Mouse (Mus musculus): ENCODE measurements around the gene Spag5. TPM values are rescaled to one million over a fixed set of nuclear protein-coding genes. Genes with fewer than 3 reads are reported as not detected.
A peak's percentile ranks its signal among the peaks of the same experiment; 100 is the strongest.
"Not testable (repeated sequence)": the region's sequence is repeated elsewhere in the genome, so short reads cannot be mapped to it uniquely, and the experiment has no call there.

Gene Spag5
- 7.0 and 8.2 TPM in 2 replicates for polyA plus RNA-seq (2015; fragmentation: Nextera tagmentation; extraction: Ambion mirVana)

DNA sequence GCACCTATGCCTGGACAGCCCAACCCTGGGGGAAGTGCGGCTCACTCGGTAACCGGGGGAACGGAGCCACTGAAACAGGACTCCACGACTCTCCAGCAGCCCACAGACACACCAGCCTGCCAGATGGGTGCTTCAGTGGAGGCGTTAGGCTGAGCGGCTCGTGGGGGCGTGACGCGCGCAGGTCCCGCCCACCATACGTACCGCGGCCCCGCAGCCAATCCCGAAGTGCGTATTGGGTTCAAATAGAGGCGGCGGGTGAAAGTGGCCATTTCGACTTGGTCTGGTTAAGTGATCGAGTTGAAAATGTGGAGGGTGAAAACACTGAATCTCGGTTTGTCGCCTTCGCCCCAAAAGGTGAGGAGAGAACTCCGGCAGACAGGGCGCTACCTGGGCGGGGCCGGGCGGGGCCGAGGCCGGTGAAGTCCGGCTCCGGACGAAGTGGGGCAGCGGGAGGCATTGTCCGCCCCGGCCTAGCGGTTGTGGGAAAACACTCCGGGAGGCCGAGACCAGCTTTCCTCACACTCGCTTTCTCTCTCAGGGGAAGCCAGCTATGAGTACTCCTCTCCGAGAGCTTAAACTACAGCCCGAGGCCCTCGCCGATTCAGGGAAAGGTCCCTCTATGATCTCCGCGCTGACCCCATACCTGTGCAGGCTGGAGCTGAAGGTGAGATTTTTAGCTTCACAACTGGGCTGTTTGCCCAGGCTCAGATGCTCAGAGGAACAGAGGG is at the start of gene Spag5:
Gene Spag5 (plus strand): TSS at position 173 of the 728 bp plus-strand sequence.
- Histone ChIP-seq H3K27me3 (no peaks in the 10 kb centered on the region), H3K36me3 (no peaks in the 10 kb centered on the region), H3K9ac (peak within 1 kb of the TSS; percentile 67), H3K4me1 (replicated peaks) (peaks cover 14% of the 10 kb centered on the region), H3K4me2 (peak within 1 kb of the TSS; percentile 99), H3K9me3 (no peaks in the 10 kb centered on the region), H3K27ac (replicated peaks) (peak within 1 kb of the TSS; percentile 68), H3K4me3 (peak within 1 kb of the TSS; percentile 64)
- WGBS: 0% methylated on average over 48 of the region's 49 CpGs
- ATAC-seq (ENCODE audit: low read depth): peak; percentile 100

DNA sequence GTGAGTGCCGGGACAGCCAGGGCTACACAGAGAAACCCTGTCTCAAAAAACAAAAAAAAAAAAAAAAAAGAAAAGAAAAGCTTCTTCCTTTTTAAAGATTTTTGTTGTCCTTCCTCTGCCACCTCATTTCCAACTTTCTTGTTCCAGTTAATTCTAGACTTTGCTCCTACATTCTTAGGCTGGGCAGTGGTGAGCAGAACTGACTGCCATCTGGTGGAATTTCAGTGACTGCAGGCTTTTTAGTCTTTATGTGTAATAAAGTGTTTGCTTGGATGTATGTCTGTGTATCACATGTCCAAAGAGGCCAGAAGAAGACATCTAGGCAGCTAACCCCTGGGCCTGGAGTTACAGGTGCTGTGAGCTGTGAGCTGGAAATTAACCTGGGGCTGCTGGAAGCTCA is 44.7 kb upstream of the Spag5 start:
- H3K4me1 ChIP-seq (replicated peaks): no peaks in the 10 kb centered on the region
- ATAC-seq (ENCODE audit: low read depth): no peak
- no peak overlapping the region for H3K9ac ChIP-seq
- 100% methylated on average over 1 of the region's 1 CpGs for WGBS
- H3K4me2 ChIP-seq: no peak overlapping the region
- no peak overlapping the region for H3K27ac ChIP-seq (replicated peaks)
- no peaks in the 10 kb centered on the region for H3K9me3 ChIP-seq
- H3K4me3 ChIP-seq: no peak overlapping the region
- peaks cover 35% of the 10 kb centered on the region for H3K36me3 ChIP-seq
- H3K27me3 ChIP-seq: peaks cover 18% of the 10 kb centered on the region

DNA sequence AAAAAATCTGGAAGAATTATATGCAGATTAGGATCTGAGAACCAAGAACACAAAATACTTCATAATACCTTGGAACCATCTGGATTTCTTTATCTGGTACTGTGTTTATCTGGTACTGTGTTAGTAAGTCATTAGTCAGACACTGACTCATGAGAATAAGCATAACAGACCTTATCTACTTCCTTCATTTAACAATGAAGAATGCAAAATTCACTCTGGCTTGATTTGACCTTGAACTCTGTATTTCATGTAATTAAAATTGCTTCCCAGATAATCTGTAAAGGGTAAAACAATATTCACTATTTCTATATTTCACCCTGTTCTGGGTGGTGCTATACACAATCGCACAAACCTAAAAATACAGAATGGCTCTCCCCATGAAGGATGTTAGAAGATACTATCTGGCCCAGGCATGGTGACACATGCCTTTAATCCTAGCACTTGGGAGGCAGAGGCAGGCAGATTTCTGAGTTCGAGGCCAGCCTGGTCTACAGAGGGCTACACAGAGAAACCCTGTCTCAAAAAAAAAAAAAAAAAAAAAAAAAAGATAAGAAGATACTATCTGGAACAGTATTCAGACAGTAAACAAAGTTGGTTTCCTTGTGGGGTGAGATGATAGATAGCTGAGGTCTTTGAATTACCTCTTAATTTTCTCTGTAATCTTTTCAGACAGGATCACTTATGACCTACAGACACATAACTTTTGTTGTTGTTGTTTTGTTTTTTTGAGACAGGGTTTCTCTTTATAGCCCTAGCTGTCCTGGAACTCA is 40.7 kb upstream of the Spag5 start:
- H3K27me3 ChIP-seq: peaks cover 18% of the 10 kb centered on the region
- 93% methylated on average over 2 of the region's 2 CpGs for WGBS
- H3K36me3 ChIP-seq: peaks cover 33% of the 10 kb centered on the region
- H3K4me1 ChIP-seq (replicated peaks): peaks cover 18% of the 10 kb centered on the region
- H3K4me3 ChIP-seq: peak overlapping the region; percentile 88
- ATAC-seq (ENCODE audit: low read depth): no peak
- H3K9ac ChIP-seq: no peak overlapping the region
- no peak overlapping the region for H3K27ac ChIP-seq (replicated peaks)
- peak overlapping the region; percentile 78 for H3K4me2 ChIP-seq
- H3K9me3 ChIP-seq: no peaks in the 10 kb centered on the region

GRCm38 (mm10) chr11:78261380-78262352 is 39.7 kb upstream of the Spag5 start, which contains the start of gene 2610507B11Rik:
TSS of gene 2610507B11Rik (plus strand) at chr11:78261752.
- peaks cover 36% of the 10 kb centered on the region for H3K36me3 ChIP-seq
- peak within 1 kb of the TSS; percentile 89 for H3K9ac ChIP-seq
- H3K27me3 ChIP-seq: peaks cover 18% of the 10 kb centered on the region
- peak within 1 kb of the TSS; percentile 88 for H3K4me3 ChIP-seq
- WGBS: under 1% methylated on average over 103 of the region's 115 CpGs
- H3K4me2 ChIP-seq: peak within 1 kb of the TSS; percentile 78
- ATAC-seq (ENCODE audit: low read depth): peak; percentile 97
- H3K4me1 ChIP-seq (replicated peaks): peaks cover 18% of the 10 kb centered on the region
- H3K27ac ChIP-seq (replicated peaks): peak within 1 kb of the TSS; percentile 89
- no peaks in the 10 kb centered on the region for H3K9me3 ChIP-seq

GRCm38 (mm10) chr11:78262550-78262949 is 38.8 kb upstream of the Spag5 start:
- 4% methylated on average over 8 of the region's 8 CpGs for WGBS
- ATAC-seq (ENCODE audit: low read depth): no peak

DNA sequence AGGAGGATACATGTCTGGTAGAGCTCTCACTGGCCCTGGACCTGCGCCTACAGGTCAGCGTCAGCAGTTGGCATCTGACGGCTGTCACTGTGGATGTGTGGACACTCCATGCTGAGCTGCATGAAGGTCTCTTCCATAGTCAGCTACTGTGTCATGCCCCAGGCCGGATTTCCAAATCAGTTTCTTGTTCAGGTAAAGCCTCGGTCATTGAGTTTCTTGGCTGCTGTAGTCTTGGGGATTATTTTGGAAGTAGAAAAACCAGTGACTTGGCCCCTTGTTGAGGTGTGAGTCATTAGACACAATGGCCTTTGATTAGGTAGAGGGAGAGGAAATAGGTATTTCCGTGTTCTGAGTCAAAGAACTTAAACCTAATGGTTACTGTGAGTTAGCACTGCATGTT is 35.8 kb upstream of the Spag5 start:
- Histone ChIP-seq H3K4me1 (replicated peaks) (peaks cover 18% of the 10 kb centered on the region), H3K9ac (no peak overlapping the region), H3K27ac (replicated peaks) (no peak overlapping the region), H3K4me2 (no peak overlapping the region), H3K36me3 (peaks cover 73% of the 10 kb centered on the region), H3K4me3 (no peak overlapping the region), H3K27me3 (peaks cover 2% of the 10 kb centered on the region; the same call in 1 of the 2 replicates), H3K9me3 (no peaks in the 10 kb centered on the region)
- 91% methylated on average over 6 of the region's 6 CpGs for WGBS
- ATAC-seq (ENCODE audit: low read depth): no peak

More at GRCm38 (mm10) chr11:78262550-78262949, 38.8 kb upstream of the Spag5 start:
- peak overlapping the region; percentile 78 for H3K4me2 ChIP-seq
- H3K9me3 ChIP-seq: no peaks in the 10 kb centered on the region
- H3K27me3 ChIP-seq: peaks cover 18% of the 10 kb centered on the region
- H3K9ac ChIP-seq: peak overlapping the region; percentile 89
- peaks cover 45% of the 10 kb centered on the region for H3K36me3 ChIP-seq
- H3K4me3 ChIP-seq: peak overlapping the region; percentile 88
- peaks cover 18% of the 10 kb centered on the region for H3K4me1 ChIP-seq (replicated peaks)
- H3K27ac ChIP-seq (replicated peaks): no peak overlapping the region

DNA sequence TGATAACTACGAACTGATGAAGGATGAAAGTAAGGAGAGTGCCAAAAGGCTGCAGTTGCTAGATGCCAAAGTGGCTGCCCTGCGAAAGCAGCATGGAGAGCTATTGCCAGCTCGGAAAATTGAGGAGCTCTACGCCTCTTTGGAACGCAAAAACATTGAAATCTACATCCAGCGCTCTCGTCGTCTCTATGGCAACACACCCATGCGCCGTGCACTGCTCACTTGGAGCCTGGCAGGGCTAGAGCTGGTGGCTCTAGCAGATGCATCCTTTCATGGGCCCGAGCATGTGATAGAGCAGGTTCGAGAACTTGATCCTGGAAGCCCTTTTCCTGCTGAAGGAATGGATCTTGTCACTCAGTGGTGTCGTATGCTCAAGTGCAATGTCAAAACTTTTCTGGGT is 29.3 kb upstream of the Spag5 start:
- H3K9me3 ChIP-seq: no peaks in the 10 kb centered on the region
- no peak overlapping the region for H3K4me2 ChIP-seq
- H3K36me3 ChIP-seq: peaks cover 96% of the 10 kb centered on the region
- no peak overlapping the region for H3K4me3 ChIP-seq
- no peak overlapping the region for H3K27ac ChIP-seq (replicated peaks)
- H3K9ac ChIP-seq: no peak overlapping the region
- no peak for ATAC-seq (ENCODE audit: low read depth)
- 0 out of 2 replicates have a peak, but pooled peaks cover 5% of the 10 kb centered on the region for H3K4me1 ChIP-seq (replicated peaks)
- 85% methylated on average over 13 of the region's 13 CpGs for WGBS
- H3K27me3 ChIP-seq: no peaks in the 10 kb centered on the region

DNA sequence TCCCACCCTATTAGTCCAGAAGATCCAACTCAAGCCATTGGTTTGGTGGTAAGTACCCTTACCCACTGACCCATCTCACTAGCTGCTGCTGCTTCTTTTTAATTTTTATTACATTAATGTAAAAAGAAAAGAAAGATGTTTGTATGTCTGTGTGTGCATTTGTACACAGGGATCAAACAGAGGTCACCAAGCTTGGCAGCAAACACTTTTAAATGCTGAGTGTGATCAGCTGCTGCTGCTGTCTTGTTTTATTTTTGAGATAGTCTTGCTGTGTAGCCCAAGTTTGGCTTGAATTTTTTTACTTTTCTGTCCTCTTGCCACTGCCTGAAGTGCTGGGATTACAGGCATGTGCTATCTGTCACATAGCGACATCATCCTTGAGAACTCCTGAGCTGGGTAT is 25.7 kb upstream of the Spag5 start:
- Histone ChIP-seq H3K27ac (replicated peaks) (no peak overlapping the region), H3K4me1 (replicated peaks) (0 out of 2 replicates have a peak, but pooled peaks cover 5% of the 10 kb centered on the region), H3K27me3 (no peaks in the 10 kb centered on the region), H3K4me3 (no peak overlapping the region), H3K36me3 (peaks cover 98% of the 10 kb centered on the region), H3K9me3 (no peaks in the 10 kb centered on the region), H3K9ac (no peak overlapping the region), H3K4me2 (no peak overlapping the region)
- no peak for ATAC-seq (ENCODE audit: low read depth)
- 100% methylated on average over 1 of the region's 1 CpGs for WGBS

- H3K4me3 ChIP-seq: not testable (repeated sequence)
- WGBS: 92% methylated on average over 4 of the region's 4 CpGs
Observed at GRCm38 (mm10) chr11:78276169-78276568, 25.2 kb upstream of the Spag5 start.

GRCm38 (mm10) chr11:78278853-78279252 is 22.5 kb upstream of the Spag5 start:
- ATAC-seq (ENCODE audit: low read depth): no peak
- no peaks in the 10 kb centered on the region for H3K27me3 ChIP-seq
- 92% methylated on average over 7 of the region's 7 CpGs for WGBS

More at GRCm38 (mm10) chr11:78276169-78276568, 25.2 kb upstream of the Spag5 start:
- H3K4me1 ChIP-seq (replicated peaks); H3K9ac ChIP-seq; H3K27ac ChIP-seq (replicated peaks); H3K27me3 ChIP-seq; H3K4me2 ChIP-seq; H3K9me3 ChIP-seq; ATAC-seq (ENCODE audit: low read depth): not testable (repeated sequence)
- peaks cover 100% of the 10 kb centered on the region for H3K36me3 ChIP-seq

DNA sequence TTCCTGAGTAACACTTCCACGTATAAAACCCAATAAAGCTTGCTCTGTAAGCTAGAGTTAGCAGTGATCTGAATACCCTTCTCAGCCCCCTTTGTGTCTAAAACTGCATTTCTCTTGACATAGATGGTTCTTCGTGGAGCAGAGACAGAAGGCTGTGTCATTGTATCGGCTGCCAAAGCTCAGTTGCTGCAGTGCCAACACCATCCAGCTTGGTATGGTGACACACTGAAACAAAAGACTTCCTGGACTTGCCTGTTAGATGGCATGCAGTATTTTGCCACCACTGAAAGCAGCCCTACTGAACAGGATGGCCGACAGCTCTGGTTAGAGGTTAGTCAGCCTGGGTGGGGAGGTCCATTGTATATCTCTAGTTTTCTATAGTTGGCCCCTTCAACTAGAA is 21.7 kb upstream of the Spag5 start:
- Histone ChIP-seq H3K27ac (replicated peaks) (no peak overlapping the region), H3K36me3 (peaks cover 100% of the 10 kb centered on the region), H3K4me2 (no peak overlapping the region), H3K9ac (no peak overlapping the region), H3K27me3 (no peaks in the 10 kb centered on the region), H3K4me3 (no peak overlapping the region), H3K9me3 (no peaks in the 10 kb centered on the region), H3K4me1 (replicated peaks) (no peaks in the 10 kb centered on the region)
- ATAC-seq (ENCODE audit: low read depth): no peak
- 88% methylated on average over 4 of the region's 4 CpGs for WGBS

More at GRCm38 (mm10) chr11:78278853-78279252, 22.5 kb upstream of the Spag5 start:
- Histone ChIP-seq H3K4me2 (no peak overlapping the region), H3K27ac (replicated peaks) (no peak overlapping the region), H3K4me1 (replicated peaks) (no peaks in the 10 kb centered on the region), H3K36me3 (peaks cover 100% of the 10 kb centered on the region), H3K9me3 (no peaks in the 10 kb centered on the region), H3K4me3 (no peak overlapping the region), H3K9ac (no peak overlapping the region)
